Mouse (Mus musculus) neural tube, embryonic 11.5 days (tissue): ENCODE measurements around the gene Sgcd. TPM values are rescaled to one million over a fixed set of nuclear protein-coding genes. Genes with fewer than 3 reads are reported as not detected.
"Not testable (repeated sequence)": the region's sequence is repeated elsewhere in the genome, so short reads cannot be mapped to it uniquely, and the experiment has no call there.

Source experiments
- ATAC-seq: fragments of 200-750 bp; cut with Nextera tagmentation; 2 replicates; pipeline ENCODE4 v1.8.0; 2017; ENCODE audit warnings: moderate number of reproducible peaks, mild to moderate bottlenecking, moderate TSS enrichment, moderate library complexity; ENCODE audit not compliant: insufficient read depth, low FRiP score, low TSS enrichment
- DNase-seq: peaks from one replicate; pipeline ENCODE4 v3.0.0-alpha.2; 2015; ENCODE audit warnings: low spot score
- H3K27ac ChIP-seq: fragments of 300-500 bp; sonication (generic); 2 replicates; pipeline ENCODE4 v1.5.1; 2014; ENCODE audit warnings: low read depth, mild to moderate bottlenecking, low read length
- H3K27me3 ChIP-seq: fragments of 300-500 bp; sonication (generic); 2 replicates; pipeline ENCODE4 v1.6.1; 2014; ENCODE audit warnings: mild to moderate bottlenecking, low read length, mixed read lengths; ENCODE audit not compliant: control insufficient read depth, insufficient read depth
- H3K36me3 ChIP-seq: fragments of 300-500 bp; sonication (generic); 2 replicates; pipeline ENCODE4 v1.6.1; 2014; ENCODE audit warnings: mild to moderate bottlenecking, low read length, moderate library complexity, mixed read lengths; ENCODE audit not compliant: control insufficient read depth, insufficient read depth
- H3K4me1 ChIP-seq: fragments of 300-500 bp; sonication (generic); 2 replicates; pipeline ENCODE4 v1.6.1; 2014; ENCODE audit warnings: low read length, mixed read lengths; ENCODE audit not compliant: control insufficient read depth, insufficient read depth
- H3K4me2 ChIP-seq: fragments of 300-500 bp; sonication (generic); 2 replicates; pipeline ENCODE4 v1.6.1; 2014; ENCODE audit warnings: low read depth, mild to moderate bottlenecking, moderate library complexity
- H3K4me3 ChIP-seq: fragments of 300-500 bp; sonication (generic); 2 replicates; pipeline ENCODE4 v1.5.1; 2014; ENCODE audit warnings: low read depth, low read length
- H3K9ac ChIP-seq: fragments of 300-500 bp; sonication (generic); 2 replicates; pipeline ENCODE4 v1.6.1; 2014; ENCODE audit warnings: mild to moderate bottlenecking, low read length
- H3K9me3 ChIP-seq: fragments of 300-500 bp; sonication (generic); 2 replicates; pipeline ENCODE4 v1.6.1; 2016; ENCODE audit warnings: low read length; ENCODE audit not compliant: control insufficient read depth
- WGBS: fragments of 180-500 bp; shearing (Covaris S2); extraction: QIAGEN DNeasy Blood & Tissue Kit; methylation state at CpG from one replicate; pipeline ENCODE4 v1.1.7; 2014; 5-methylcytosine and 5-hydroxymethylcytosine counted together
- polyA plus RNA-seq: library from polyadenylated mRNA; unstranded; fragments of >200 nt; fragmentation: Nextera tagmentation; extraction: Ambion mirVana; gene quantifications from 2 replicates; pipeline ENCODE4 v1.2.1, GENCODE M21; 2014

Gene Sgcd
- polyA plus RNA-seq, 1 experiment from 2014 or later: 1.5 TPM

DNA sequence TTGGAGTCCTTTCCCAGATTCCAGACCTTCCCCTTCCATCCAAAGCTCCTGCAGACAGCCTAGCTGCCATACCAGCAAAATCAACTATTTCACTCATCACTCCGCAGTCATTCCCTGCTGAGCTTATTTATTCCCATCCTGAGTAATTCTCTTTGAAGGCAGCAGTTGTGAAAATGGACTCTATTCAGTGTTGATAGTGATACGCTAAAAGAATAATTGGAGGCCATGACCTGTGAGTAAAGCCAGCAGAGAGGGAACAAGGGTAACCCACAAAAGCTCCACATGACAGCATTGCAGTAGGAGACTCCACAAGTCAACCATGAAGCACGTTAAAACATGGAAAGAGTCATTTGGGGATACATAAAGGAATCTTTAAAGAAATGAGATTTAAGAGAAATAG is 142.9 kb downstream of the Sgcd start:
- DNase-seq (peak; percentile 30), ATAC-seq (peak; percentile 55; the same call in 1 of the 2 replicates)
- Histone ChIP-seq H3K9ac (no peak overlapping the region), H3K27me3 (no peaks in the 10 kb centered on the region), H3K9me3 (no peaks in the 10 kb centered on the region), H3K4me3 (no peak overlapping the region), H3K4me1 (no peaks in the 10 kb centered on the region), H3K4me2 (no peak overlapping the region), H3K36me3 (no peaks in the 10 kb centered on the region), H3K27ac (no peak overlapping the region)
- 22% methylated on average over 3 of the region's 3 CpGs for WGBS

DNA sequence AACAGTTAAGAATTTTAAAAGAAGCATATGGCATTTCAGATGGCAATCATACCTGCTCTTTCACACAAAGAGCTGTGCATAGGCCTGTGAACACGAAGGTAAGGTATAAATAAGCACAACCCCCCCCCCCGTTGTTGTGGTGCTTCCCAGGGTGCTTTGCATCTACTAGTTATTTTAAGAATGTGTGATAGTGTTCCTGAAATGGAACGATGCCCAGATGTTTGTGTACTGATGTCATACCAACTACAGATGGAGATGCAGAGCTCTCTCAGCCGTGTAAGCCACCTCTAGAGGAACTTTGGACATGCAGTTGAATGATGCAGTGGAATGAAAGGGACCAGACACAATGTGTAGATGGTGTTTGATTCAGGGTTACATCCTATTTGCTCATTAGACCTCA is 155.5 kb downstream of the Sgcd start:
- 76% methylated on average over 4 of the region's 4 CpGs for WGBS
- Histone ChIP-seq H3K27me3 (no peaks in the 10 kb centered on the region), H3K9me3 (no peaks in the 10 kb centered on the region), H3K27ac (no peak overlapping the region), H3K4me1 (no peaks in the 10 kb centered on the region), H3K36me3 (no peaks in the 10 kb centered on the region), H3K9ac (no peak overlapping the region), H3K4me3 (no peak overlapping the region), H3K4me2 (no peak overlapping the region)
- ATAC-seq (no peak), DNase-seq (no peak)

DNA sequence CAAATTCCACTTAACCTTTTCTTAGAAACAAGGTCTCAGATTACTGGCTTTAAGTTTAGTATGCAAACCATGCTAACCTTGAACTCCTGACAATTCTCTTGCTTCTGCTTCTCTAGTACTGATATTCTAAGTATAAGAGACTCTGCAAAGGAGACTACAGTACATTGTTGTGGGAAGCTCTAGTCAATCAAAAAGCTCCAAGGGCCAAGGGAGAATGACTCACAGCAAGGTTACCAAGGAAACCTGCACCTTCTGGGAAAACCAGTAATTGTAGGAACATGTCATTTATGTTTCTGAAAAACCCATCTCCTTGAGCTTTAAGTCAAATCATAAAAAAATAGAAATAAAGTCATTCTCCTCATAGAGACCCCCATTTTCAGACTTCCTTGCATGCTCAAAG is 178.5 kb downstream of the Sgcd start:
- Histone ChIP-seq H3K27me3 (no peaks in the 10 kb centered on the region), H3K9ac (no peak overlapping the region), H3K36me3 (no peaks in the 10 kb centered on the region), H3K4me1 (no peaks in the 10 kb centered on the region), H3K4me2 (no peak overlapping the region), H3K4me3 (no peak overlapping the region), H3K27ac (no peak overlapping the region), H3K9me3 (no peaks in the 10 kb centered on the region)
- no peak for DNase-seq
- no peak for ATAC-seq

DNA sequence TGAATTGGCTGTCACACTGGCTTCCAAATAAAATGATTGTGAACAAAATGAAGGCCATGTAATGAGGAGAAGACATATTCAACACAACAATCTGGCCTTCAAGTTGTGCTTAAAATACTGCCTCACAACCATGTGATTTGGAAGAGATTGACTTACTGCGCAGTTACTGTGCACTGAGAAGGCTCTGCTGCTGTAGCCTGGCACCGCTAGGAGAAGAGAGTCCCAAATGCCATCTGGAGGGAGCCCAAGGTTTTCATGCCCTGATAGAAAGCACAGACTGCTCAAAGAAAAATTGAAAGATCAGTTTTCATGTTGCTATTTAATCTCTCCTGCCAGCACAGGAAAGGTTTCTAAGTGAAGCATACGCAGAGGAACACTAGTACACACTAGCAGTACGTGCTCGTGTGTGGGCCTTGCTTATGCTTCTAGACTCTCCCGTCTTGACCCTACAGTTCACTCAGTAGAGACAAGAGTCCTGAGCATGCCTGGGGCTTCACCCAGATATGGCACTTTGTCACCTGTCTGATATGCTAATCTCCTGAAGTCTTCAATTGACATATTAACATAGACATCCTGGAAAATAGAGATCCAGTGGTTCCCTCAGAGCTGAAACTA is 184.6 kb downstream of the Sgcd start:
- no peak overlapping the region for H3K27ac ChIP-seq
- H3K9ac ChIP-seq: no peak overlapping the region
- H3K4me3 ChIP-seq: no peak overlapping the region
- no peaks in the 10 kb centered on the region for H3K9me3 ChIP-seq
- H3K27me3 ChIP-seq: no peaks in the 10 kb centered on the region
- no peak overlapping the region for H3K4me2 ChIP-seq
- no peaks in the 10 kb centered on the region for H3K4me1 ChIP-seq
- DNase-seq: no peak
- no peak for ATAC-seq
- H3K36me3 ChIP-seq: no peaks in the 10 kb centered on the region
- 93% methylated on average over 6 of the region's 6 CpGs for WGBS

DNA sequence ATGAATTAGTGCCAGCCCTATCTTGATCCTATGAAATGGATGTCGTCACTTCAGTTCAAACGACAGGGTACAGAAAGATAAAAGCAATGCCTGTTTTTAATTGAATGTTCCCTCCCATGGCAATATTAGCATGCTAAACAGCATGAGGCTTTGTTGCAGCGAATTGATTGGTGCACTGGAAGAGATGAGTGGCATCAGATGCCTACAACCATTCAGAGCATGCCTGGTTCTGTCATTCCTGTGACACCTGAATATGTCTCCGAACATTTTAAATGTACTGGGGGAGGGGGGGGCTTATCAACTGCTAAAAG is 210.9 kb downstream of the Sgcd start:
- ATAC-seq (no peak), DNase-seq (no peak)
- 80% methylated on average over 4 of the region's 4 CpGs for WGBS
- Histone ChIP-seq H3K4me2 (no peak overlapping the region), H3K27me3 (no peaks in the 10 kb centered on the region), H3K4me3 (no peak overlapping the region), H3K9ac (no peak overlapping the region), H3K4me1 (no peaks in the 10 kb centered on the region), H3K27ac (no peak overlapping the region), H3K36me3 (no peaks in the 10 kb centered on the region), H3K9me3 (no peaks in the 10 kb centered on the region)

DNA sequence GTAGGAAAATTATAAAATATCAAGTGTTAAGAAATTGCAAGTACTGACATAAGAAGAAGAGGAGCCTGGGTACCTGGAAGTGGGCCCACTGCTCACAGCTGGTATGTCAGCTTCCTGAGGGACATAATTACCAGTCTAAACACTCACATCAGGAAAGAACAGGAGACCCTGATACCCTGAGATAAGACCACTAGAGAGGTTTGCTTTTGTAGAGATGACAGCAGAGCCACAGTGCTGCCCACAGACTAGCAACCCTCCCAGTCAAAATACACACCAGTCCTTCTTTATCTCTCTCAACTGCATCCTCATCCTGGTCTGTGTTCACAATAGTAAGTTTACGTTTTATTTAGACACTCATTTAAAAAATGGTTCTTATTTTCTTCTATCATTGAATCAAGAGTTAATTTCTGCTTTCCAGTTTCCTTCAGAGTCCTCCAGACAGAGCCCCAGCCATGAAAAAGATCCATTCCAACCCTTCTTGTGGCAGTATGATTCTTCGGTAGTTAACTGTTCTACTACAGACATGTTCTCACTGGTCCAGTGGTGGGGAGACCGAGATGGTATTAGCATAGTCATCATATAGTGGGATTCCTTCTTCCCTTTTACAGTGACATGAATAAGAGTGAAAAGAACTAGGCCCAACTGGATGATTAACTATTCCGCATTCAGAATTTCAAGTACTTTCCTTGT is 211.4 kb downstream of the Sgcd start:
- H3K27me3 ChIP-seq: no peaks in the 10 kb centered on the region
- H3K4me1 ChIP-seq: no peaks in the 10 kb centered on the region
- no peak overlapping the region for H3K4me2 ChIP-seq
- H3K36me3 ChIP-seq: no peaks in the 10 kb centered on the region
- ATAC-seq (no peak), DNase-seq (no peak)
- H3K27ac ChIP-seq: no peak overlapping the region
- H3K9me3 ChIP-seq: no peaks in the 10 kb centered on the region
- no peak overlapping the region for H3K9ac ChIP-seq
- no peak overlapping the region for H3K4me3 ChIP-seq
- WGBS: 90% methylated on average over 4 of the region's 4 CpGs

DNA sequence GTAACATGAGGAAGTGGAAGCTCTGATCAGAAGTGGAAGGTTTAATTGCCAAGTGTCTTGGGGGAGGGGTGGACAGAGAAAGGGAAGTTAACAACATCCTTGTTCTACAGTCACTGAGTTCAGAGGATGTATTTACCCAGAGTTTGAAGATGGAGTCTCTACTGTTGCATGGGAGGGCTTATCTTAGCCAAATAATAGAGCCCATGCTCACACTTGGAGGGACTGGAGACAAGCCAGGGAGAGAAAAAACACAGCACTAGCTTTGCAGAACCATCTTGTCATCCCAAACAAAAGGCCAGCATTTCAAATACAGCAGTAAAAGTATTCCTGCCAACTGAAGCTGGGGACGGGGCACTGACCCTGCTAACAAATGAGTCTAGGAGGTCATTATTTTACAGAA is 212.8 kb downstream of the Sgcd start:
- 42% methylated on average over 1 of the region's 1 CpGs for WGBS
- H3K4me1 ChIP-seq: no peaks in the 10 kb centered on the region
- H3K4me3 ChIP-seq: no peak overlapping the region
- DNase-seq (no peak), ATAC-seq (no peak)
- H3K27ac ChIP-seq: no peak overlapping the region
- no peaks in the 10 kb centered on the region for H3K9me3 ChIP-seq
- H3K4me2 ChIP-seq: no peak overlapping the region
- no peak overlapping the region for H3K9ac ChIP-seq
- no peaks in the 10 kb centered on the region for H3K27me3 ChIP-seq
- no peaks in the 10 kb centered on the region for H3K36me3 ChIP-seq

DNA sequence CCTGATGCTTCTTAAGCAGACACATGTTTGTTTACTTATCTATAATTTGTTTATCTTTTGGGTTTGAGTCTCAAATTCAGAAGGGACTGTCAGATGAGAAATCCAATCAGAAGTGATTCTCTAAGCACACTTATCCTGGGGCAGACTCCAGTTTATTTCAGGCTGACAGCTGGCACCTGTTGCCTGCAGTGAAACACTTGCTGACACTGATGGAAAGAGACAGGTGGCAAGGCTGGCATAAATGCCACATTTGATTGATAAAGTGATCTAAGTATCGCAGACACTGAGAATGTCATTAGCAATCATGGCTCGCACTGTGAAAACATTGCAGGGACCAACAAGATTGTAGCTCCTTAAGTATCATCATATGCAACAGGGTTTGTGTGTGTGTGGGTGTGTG is 222.9 kb downstream of the Sgcd start:
- Histone ChIP-seq H3K27ac (no peak overlapping the region), H3K36me3 (no peaks in the 10 kb centered on the region), H3K9ac (no peak overlapping the region), H3K27me3 (no peaks in the 10 kb centered on the region), H3K4me1 (no peaks in the 10 kb centered on the region), H3K9me3 (no peaks in the 10 kb centered on the region), H3K4me3 (no peak overlapping the region), H3K4me2 (no peak overlapping the region)
- ATAC-seq: no peak
- WGBS: 85% methylated on average over 2 of the region's 2 CpGs
- no peak for DNase-seq

DNA sequence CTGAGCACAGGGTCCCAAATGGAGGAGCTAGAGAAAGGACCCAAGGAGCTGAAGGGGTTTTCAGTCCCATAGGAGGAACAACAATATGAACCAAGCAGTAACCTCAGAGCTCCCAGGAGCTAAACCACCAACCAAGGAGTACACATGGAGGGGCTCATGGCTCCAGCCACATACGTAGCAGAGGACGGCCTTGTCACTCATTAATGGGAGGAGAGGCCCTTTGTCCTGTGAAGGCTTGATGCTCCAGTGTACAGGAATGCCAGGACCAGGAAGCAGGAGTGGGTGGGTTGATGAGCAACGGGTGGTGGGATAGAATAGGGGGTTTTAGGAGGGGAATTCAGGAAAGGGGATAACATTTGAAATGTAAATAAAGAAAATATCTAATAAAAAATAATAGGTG is 225.2 kb downstream of the Sgcd start:
- ATAC-seq: not testable (repeated sequence)

More for the DNA sequence above, 225.2 kb downstream of the Sgcd start:
- H3K4me2 ChIP-seq, H3K27me3 ChIP-seq, H3K27ac ChIP-seq, H3K9me3 ChIP-seq, H3K4me1 ChIP-seq, H3K4me3 ChIP-seq, H3K36me3 ChIP-seq, H3K9ac ChIP-seq, DNase-seq: not testable (repeated sequence)
- 83% methylated on average over 3 of the region's 3 CpGs for WGBS
